Mouse (Mus musculus) cerebellum, adult 2 months (tissue): ENCODE data around the gene Tnfrsf4.

Experiments
- CTCF ChIP-seq: fragments of 200-500 bp; IDR thresholded peaks from 2 replicates; pipeline ENCODE4 v1.5.1; 2011; ENCODE audit warnings: low read depth, mild to moderate bottlenecking, control low read depth, low read length, moderate library complexity, borderline replicate concordance; ENCODE audit not compliant: insufficient read depth
- POLR2A ChIP-seq: fragments of 200-500 bp; IDR thresholded peaks from 2 replicates; pipeline ENCODE4 v1.6.1; 2011; ENCODE audit warnings: low read length, control low read depth, borderline replicate concordance; ENCODE audit not compliant: insufficient read depth

- TF ChIP-seq POLR2A (no peak), CTCF (no peak)
Observed at GRCm38 (mm10) chr4:155991908-155992230, 21.8 kb upstream of the Tnfrsf4 start.
